Mouse (Mus musculus): ENCODE results near the gene Gpr18. TPM values are rescaled to one million over a fixed set of nuclear protein-coding genes. Genes with fewer than 3 reads are reported as not detected.

Gpr18 gene
- total RNA-seq, 2 experiments from 2014 or later, result not detected

DNA sequence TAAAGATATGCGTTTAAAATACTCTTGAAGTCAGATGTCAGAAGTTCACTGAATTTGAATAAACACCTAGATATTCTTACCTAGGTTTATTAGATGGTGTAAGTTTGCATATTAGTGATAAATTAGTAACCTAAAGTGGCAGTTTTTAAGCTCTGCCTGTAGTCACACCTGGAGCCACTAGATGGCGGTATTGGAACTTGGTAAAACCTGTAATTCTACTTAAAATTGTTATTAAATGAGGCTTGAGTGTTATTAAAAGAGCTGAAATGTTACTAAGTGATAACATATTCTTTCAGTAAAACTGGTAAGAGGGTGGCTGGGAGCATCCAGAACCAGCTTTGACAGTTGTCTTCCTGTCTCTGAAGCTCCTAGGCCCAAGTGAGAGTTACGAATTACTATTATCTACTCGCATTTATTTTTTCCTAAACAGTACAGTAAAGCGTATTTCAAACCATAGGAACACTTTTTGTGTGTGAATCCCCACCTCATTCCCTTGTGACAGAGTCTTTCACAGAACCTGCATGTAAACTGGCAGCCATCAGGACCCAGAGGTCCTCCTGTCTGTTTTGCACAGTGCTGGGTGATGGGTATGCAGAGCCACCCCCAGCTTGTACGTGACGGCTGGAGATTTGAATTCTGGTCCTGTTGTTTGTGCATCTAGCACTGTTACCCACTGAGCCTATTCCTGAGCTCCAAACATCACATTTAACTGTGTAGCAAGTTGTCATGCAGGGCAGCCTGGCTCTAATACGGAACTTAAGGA is 13.0 kb upstream of the Gpr18 start:
- TF ChIP-seq CTCF (conservative IDR thresholded peaks at IDR 0.05), result peak; percentile 94
- no peak overlapping the region for H3K4me3 ChIP-seq
- DNase-seq (ENCODE audit: low spot score in 2 of 2), result peak; percentile 51 to 68
- peak overlapping the region; percentile 4; the same call in 1 of the 2 replicates for H3K27ac ChIP-seq

DNA sequence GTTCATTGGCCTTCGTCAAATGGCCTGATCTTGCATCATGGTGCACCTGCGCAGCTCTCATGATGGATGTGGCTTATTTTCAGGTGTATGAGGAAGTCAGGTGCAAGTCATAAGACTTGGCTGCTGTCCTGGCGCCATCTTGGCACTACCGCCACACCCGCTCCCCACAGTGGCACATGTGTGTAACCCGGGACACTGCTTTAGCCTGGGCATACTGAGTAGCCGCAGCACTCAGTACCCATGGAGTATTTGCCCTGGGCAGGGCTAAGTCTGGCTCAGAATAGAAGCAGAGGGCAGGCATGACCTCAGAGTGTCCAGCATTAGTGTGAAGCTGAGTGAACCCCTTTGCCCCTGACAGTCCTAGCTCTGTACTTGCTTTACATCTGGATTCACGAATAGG is 11.9 kb upstream of the Gpr18 start:
- no peak for TF ChIP-seq CTCF (conservative IDR thresholded peaks at IDR 0.05)
- Histone ChIP-seq H3K27ac (no peak overlapping the region), H3K4me3 (no peak overlapping the region)
- DNase-seq (ENCODE audit: low spot score in 2 of 2), result no peak

GRCm38 (mm10) chr14:121926901-121927300 is 11.3 kb upstream of the Gpr18 start:
- no peak for TF ChIP-seq CTCF (conservative IDR thresholded peaks at IDR 0.05)
- DNase-seq (ENCODE audit: low spot score in 2 of 2), result no peak
- H3K4me3 ChIP-seq, result no peak overlapping the region
- peak overlapping the region; percentile 51; the same call in 1 of the 2 replicates for H3K27ac ChIP-seq

- DNase-seq (ENCODE audit: low spot score in 2 of 2), result no peak
- Histone ChIP-seq H3K4me3 (no peak overlapping the region), H3K27ac (no peak overlapping the region)
- no peak for TF ChIP-seq CTCF (conservative IDR thresholded peaks at IDR 0.05)
Measured at GRCm38 (mm10) chr14:121924876-121925275, 9.3 kb upstream of the Gpr18 start.

DNA sequence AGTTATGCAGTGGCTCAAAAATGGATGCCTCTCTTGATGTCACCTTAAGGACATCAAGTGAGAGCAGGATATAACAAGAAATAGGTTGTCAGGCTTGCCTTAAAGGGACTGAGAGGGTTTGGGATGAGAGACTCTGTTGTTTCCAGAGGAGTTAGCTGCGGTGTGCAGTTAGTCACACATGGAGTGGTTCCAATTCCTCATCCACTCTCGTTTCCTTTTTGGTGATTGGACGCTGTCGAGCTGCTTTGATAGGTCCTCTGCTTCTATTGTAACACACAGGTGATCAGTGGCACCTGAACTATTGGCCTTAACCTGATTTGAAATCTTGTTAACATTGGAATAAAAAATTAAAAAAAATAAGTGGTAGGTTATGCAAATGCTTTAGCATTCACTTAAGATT is 7.2 kb upstream of the Gpr18 start:
- Histone ChIP-seq H3K4me3 (no peak overlapping the region), H3K27ac (no peak overlapping the region)
- no peak for DNase-seq (ENCODE audit: low spot score in 2 of 2)
- no peak for TF ChIP-seq CTCF (conservative IDR thresholded peaks at IDR 0.05)

DNA sequence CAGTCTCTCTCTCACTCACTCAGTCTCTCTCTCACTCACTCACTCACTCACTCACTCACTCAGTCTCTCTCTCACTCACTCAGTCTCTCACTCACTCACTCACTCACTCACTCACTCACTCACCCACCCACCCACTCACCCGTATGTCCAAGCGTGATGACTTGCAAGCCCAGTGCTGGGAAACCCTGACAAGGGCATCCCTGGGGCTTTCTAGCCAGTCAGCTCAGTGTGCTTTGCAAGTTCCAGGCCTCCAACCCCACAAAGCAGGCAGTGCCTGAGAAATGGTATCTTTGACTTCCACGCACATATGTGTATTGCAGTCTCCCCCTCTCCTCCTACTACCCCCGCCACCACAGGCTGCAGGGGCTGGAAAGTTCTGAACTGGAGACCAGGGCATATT is 6.4 kb upstream of the Gpr18 start:
- TF ChIP-seq CTCF (conservative IDR thresholded peaks at IDR 0.05), result no peak

DNA sequence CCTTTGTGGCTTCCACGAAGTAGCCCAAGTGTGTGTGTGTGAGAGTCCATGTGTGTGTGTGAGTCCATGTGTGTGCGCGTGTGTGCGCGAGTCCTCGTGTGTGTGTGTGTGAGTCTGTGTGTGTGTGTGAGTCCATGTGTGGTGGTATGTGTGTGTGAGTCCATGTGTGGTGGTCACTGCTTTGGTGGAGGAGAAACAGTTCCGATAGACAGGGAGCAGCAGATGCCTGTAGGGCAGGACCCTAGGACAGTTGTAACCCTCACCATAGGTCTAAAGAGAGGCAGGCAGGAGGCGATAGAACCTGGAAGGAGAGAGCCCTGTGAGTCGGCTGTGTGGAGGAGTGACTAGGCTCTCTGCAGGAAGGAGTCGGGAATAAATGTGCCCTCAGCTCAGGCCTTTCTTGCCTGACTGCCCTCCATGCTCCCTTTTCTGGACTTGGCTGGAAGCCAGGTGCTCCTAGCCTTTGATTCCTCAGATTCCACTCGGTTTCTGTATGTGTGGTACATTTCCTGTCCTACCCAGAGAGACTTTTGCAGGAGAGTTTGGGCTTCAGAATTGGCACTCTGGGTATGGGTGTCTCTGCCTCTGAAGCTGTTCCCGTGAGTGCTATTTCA is 5.0 kb upstream of the Gpr18 start:
- DNase-seq (ENCODE audit: low spot score in 2 of 2), result no peak
- Histone ChIP-seq H3K27ac (no peak overlapping the region), H3K4me3 (no peak overlapping the region)
- TF ChIP-seq CTCF (conservative IDR thresholded peaks at IDR 0.05), result no peak

More for the DNA sequence above, 6.4 kb upstream of the Gpr18 start:
- Histone ChIP-seq H3K4me3 (no peak overlapping the region), H3K27ac (no peak overlapping the region)
- DNase-seq (ENCODE audit: low spot score in 2 of 2), result no peak

GRCm38 (mm10) chr14:121919752-121920151 is 4.2 kb upstream of the Gpr18 start:
- Histone ChIP-seq H3K4me3 (no peak overlapping the region), H3K27ac (no peak overlapping the region)
- DNase-seq (ENCODE audit: low spot score in 2 of 2), result no peak
- TF ChIP-seq CTCF (conservative IDR thresholded peaks at IDR 0.05), result peak; percentile 87

GRCm38 (mm10) chr14:121918266-121918665 is 2.7 kb upstream of the Gpr18 start:
- DNase-seq (ENCODE audit: low spot score in 2 of 2), result no peak
- H3K4me3 ChIP-seq, result no peak overlapping the region
- H3K27ac ChIP-seq, result no peak overlapping the region
- no peak for TF ChIP-seq CTCF (conservative IDR thresholded peaks at IDR 0.05)

DNA sequence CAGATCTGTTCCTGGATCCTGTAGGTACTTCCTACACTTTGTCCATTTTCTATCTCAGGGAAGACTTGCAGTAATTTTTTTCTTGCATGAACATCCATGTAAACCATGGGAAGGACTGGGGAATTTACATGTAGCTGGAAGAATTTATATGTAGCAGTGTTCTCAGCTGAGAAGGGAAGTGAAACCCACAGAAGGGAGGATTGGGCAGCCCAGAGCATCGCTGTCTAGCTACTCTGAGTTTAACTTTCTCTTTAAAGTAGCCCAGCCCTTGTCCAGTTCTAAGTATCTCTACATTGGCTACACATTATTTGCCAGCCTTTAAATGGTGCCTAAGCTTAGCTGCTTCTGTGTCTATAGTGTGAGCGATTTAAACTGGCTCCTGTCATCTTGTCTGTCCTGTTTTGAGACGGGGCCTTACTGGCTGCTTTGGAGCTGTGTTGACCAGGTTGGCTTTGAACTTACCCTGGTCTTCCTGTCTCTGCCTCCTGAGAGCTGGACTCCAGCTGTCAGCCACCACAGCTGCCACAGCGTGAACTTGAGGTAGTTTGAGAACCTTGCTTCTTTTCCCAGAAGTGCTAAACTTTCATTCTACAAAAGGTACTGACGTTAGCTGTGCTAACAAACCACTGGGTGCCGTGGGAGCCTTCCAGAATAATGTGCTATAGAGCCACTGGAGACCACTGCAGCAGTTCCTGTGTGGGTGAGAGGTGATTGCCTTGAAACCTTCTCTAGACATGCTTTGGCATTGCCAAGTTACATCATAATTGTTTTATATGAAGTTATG is 922 bp upstream of the Gpr18 start:
- no peak for DNase-seq (ENCODE audit: low spot score in 2 of 2)
- no peak for TF ChIP-seq CTCF (conservative IDR thresholded peaks at IDR 0.05)
- Histone ChIP-seq H3K4me3 (no peak overlapping the region), H3K27ac (no peak overlapping the region)

DNA sequence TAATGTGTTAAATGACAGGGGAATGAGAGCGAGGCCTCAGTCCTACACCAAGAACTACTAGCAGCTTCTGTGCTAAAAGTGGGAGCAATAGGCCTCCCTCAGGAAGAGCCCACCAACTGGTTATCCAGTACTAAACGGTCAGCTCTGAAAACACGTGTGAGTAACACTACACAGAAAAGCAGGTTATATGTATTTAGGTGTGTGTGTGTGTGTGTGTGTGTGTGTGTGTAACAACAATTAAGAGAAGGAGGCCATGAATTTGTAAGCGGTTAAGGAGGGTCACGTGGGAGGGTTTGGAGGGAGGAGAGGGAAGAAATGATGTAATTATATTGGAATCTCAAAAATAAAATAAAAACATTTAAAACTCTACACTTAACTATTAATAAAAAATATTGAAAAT is 438 bp downstream of the Gpr18 start:
- DNase-seq (ENCODE audit: low spot score in 2 of 2), result no peak

DNA sequence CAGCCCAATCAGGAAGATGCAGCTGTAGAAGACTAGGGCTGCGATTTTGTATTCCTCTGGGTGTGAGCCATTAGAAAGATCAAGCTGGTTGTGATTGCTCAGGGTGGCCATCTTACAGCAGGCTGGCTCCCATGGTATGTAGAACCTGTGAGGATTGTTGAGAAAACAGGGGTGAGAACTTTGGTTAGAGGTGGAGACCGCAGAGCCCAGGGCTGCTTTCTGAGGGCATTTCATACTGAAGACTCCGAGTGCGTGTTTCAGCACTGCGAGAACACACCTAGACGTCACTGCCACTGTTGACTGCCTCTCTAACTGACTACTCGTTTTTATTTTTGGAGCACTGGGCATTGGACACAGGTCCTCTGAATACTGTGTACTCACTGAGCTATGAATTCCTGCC is 3.1 kb downstream of the Gpr18 start:
- no peak overlapping the region for H3K27ac ChIP-seq
- no peak for DNase-seq (ENCODE audit: low spot score in 2 of 2)
- no peak for TF ChIP-seq CTCF (conservative IDR thresholded peaks at IDR 0.05)
- no peak overlapping the region for H3K4me3 ChIP-seq

More for the DNA sequence above, 438 bp downstream of the Gpr18 start:
- no peak for TF ChIP-seq CTCF (conservative IDR thresholded peaks at IDR 0.05)
- no peak overlapping the region for H3K27ac ChIP-seq
- H3K4me3 ChIP-seq, result no peak overlapping the region

GRCm38 (mm10) chr14:121909868-121910267 is 5.7 kb downstream of the Gpr18 start:
- no peak for TF ChIP-seq CTCF (conservative IDR thresholded peaks at IDR 0.05)
- Histone ChIP-seq H3K27ac (no peak overlapping the region), H3K4me3 (no peak overlapping the region)
- no peak for DNase-seq (ENCODE audit: low spot score in 2 of 2)

Measured in layer of hippocampus, adult 2 months (tissue).